In the genomic region with DNA sequence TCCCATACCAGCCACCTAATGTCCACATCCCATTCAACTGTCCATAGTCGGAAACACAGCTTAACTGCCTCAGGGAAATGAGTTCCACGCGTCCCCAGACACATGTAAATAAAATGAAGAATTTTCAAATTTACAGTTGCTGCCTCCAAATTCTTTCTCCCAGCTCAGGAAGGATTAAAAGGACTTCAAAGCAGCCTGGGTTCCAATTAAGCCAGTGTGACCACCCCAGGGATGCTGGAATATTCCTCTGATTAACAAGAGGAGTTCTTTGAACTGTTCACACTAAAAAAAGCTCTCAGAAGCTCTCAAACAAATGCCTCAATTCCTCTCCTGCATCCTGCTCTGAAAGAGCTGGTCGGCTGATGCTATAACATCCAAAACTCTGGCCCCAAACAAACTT, we compare ENCODE assay signal across 22 mouse cellular contexts.
"Had no signal": no experiment of that assay in that cellular context is flagged by ENCODE, and none has a peak within 500 bp of the region (broad histone marks: within the 10 kb centered on the region; RNA-seq: fewer than 3 reads in every experiment).

No protein-coding gene starts in this region.

- H3K27me3 ChIP-seq: limb, embryonic 13.5 days; liver, embryonic 12.5 days; liver, embryonic 15.5 days; lung, embryonic 15.5 days; megakaryocyte, embryonic 14.5 days; neural tube, embryonic 13.5 days; stomach, embryonic 15.5 days had no signal

- H3K9ac ChIP-seq: limb, embryonic 13.5 days; liver, embryonic 12.5 days; liver, embryonic 15.5 days; lung, embryonic 15.5 days; neural tube, embryonic 13.5 days; stomach, embryonic 15.5 days had no signal

- H3K9me3 ChIP-seq: limb, embryonic 13.5 days; liver, embryonic 12.5 days; liver, embryonic 15.5 days; lung, embryonic 15.5 days; megakaryocyte, embryonic 14.5 days; neural tube, embryonic 13.5 days; stomach, embryonic 15.5 days had no signal

- ATAC-seq: liver, embryonic 12.5 days had no signal

- H3K4me2 ChIP-seq: limb, embryonic 13.5 days; liver, embryonic 12.5 days; liver, embryonic 15.5 days; lung, embryonic 15.5 days; midbrain, embryonic 11.5 days; neural tube, embryonic 13.5 days; stomach, embryonic 15.5 days had no signal

- H3K27ac ChIP-seq: kidney, postnatal 0 days; layer of hippocampus, adult 2 months; limb, embryonic 13.5 days; liver, embryonic 12.5 days; liver, embryonic 15.5 days; lung, embryonic 15.5 days; neural tube, embryonic 13.5 days; stomach, embryonic 15.5 days had no signal

- H3K36me3 ChIP-seq: stomach, embryonic 15.5 days had no signal

- H3K4me1 ChIP-seq: stomach, embryonic 15.5 days had no signal

- H3K4me3 ChIP-seq: layer of hippocampus, adult 2 months; limb, embryonic 13.5 days; liver, embryonic 12.5 days; liver, embryonic 15.5 days; lung, embryonic 15.5 days; megakaryocyte, embryonic 14.5 days; myocyte; neural tube, embryonic 13.5 days; stomach, embryonic 15.5 days had no signal

- DNase-seq: kidney, adult 18-20 months; kidney, postnatal 25 days; layer of hippocampus, adult 9-11 months; liver; lung, adult 18-20 months; lung, postnatal 10 days; lung, postnatal 36 days; retina, postnatal 1 day; right cerebral cortex, postnatal 25 days; spleen, adult 18-20 months; thymus, postnatal 4 days had no signal
